Mouse (Mus musculus) spleen, postnatal 4 days (tissue): ENCODE measurements around the gene Fam111a.
"Not testable (repeated sequence)": the region's sequence is repeated elsewhere in the genome, so short reads cannot be mapped to it uniquely, and the experiment has no call there.

Source experiments
- DNase-seq, 2 experiments: peaks; one replicate each; pipeline ENCODE4 v3.0.0; 2022; ENCODE audit warnings: low spot score in 2 of 2

Gene Fam111a

DNA sequence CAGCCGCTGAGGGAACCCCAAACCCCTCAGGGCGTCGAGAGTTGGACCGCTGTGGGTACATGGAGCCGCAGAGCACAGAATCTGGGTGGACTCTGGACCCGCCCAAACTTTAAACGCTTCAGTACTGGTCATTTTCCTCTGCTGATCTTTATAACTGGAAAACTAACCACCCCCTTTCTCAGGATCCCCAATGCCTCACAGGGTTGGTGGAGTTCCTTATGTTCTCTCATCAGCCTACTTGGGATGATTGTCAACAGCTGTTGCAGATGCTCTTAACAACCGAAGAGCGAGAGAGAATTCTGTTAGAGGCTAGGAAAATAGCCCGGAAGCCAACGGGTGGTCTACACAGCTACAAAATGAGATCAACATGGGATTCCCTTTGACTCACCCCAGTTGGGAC, at the start of gene Fam111a:
Fam111a (plus strand) TSS at position 301 of the 400 bp plus-strand sequence.
- DNase-seq = not testable (repeated sequence)

GRCm38 (mm10) chr19:12496241-12496640, 49.3 kb upstream of the Fam111a start:
- no peak for DNase-seq

DNA sequence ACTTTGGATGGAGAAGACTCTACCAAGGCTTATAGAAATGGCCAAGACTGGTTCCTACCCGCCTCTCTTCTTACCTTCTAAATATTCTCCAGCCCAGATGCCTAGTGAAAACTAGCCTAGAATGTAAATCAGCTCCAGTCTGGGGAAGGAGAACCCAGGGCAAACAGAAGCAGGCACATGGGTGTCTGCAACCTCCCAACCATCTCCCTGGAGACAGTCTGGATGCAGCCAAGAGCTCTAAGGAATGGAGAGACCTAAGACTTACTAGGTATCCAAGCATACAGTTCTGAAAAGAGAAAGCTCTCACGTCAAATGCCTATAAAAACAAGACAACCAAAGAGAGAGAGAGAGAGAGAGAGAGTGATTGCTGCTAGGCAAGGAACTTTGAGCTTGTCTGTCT, 47.6 kb upstream of the Fam111a start:
- no peak for DNase-seq

DNA sequence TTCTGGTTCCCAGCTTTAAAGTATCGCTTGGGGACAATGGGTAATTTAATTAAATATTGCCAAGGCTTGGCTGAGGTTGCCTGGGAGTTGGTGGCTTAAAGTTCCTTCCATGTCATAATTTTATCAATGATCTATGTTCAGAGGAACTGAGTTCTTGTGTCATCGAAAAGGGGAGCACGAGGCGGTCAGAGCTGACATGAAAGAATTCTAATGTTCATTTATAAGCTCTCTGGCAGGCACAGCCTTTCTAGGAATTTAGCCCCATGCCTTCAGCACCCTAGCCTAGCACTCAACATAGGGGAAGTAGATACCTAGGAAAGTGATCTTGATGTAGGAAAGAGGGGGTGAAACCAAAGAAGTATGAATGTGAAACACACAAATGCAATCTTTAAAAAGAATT, 47.2 kb upstream of the Fam111a start:
- no peak for DNase-seq

- DNase-seq = no peak
These were observed 46.6 kb upstream of the Fam111a start for GRCm38 (mm10) chr19:12498941-12499340.

GRCm38 (mm10) chr19:12499485-12499884, 46.1 kb upstream of the Fam111a start:
- DNase-seq = no peak

DNA sequence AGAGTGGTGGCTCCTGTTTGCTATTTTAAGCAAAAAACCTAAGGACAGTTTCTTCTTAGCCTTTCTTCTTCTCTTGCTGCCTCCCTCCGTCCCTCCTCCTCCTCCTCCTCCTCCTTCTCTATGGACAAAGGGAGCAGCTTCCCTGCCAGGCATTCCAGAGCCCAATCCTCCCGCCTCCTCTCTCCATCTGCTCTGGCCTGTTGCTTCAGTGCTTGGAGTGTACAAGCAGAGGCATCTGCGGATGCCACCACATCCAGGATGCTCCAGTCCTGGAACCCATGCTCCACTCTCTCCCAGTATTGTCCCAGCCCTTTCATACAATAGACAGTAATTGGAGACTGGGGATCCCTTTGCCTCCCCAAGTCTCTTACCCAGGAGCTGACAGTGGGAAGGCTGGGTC, 45.4 kb upstream of the Fam111a start:
- DNase-seq = peak in 1 of 2 experiments; percentile 55

DNA sequence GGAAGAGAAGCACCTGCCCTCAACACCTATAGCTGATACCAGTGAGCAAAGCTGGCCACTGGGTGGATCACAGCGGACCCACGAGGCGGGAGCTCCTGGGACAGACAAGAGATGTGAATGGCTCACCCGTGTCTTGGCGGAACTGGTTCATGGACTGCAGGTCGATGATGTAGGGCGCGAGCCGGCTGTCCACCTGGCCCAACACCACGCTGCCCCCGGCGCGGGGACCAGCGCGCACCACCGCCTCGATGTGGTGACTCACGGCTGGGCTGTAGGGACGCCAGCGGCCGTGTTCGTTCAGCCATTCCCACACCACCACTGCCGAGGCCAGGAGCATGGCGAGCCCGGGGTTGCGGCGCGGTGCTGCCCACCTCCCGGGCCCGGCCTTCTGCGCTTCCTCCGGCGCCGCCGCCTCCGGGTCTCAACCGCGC, 44.6 kb upstream of the Fam111a start:
- DNase-seq = peak; percentile 23 to 72

GRCm38 (mm10) chr19:12501370-12502347, 43.9 kb upstream of the Fam111a start, which contains the start of gene Dtx4:
Gene Dtx4 (minus strand): TSS chr19:12501454.
- peak; percentile 88 to 94 for DNase-seq

DNA sequence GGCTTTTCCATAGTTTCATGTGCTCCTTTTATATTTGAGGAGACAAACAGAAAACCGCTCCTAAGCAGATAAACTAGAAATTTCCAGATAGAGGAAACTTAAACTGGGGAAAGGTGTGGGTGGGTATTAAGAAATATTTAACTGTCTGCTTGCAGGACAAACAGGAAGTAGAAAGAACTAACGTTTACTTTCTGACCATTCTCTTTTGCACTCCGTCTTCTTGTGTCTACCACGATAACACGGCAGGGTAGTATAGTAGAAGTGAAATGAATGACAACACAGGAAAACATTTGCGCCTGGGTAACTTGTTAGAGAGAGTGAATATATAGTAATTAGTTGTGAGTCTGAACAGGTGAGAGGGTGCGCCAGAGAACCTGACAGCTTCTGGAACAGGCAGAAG, 42.8 kb upstream of the Fam111a start:
- no peak for DNase-seq

GRCm38 (mm10) chr19:12514621-12515020, 30.9 kb upstream of the Fam111a start:
- no peak for DNase-seq

GRCm38 (mm10) chr19:12517671-12518540, 27.6 kb upstream of the Fam111a start:
- peak in 1 of 2 experiments; percentile 25 for DNase-seq

GRCm38 (mm10) chr19:12518541-12518890, 27.0 kb upstream of the Fam111a start:
- DNase-seq = no peak

- no peak for DNase-seq
These were observed 22.2 kb upstream of the Fam111a start for GRCm38 (mm10) chr19:12523377-12523776.

GRCm38 (mm10) chr19:12537168-12537567, 8.4 kb upstream of the Fam111a start:
- no peak for DNase-seq

- DNase-seq = no peak
These were observed 5.6 kb upstream of the Fam111a start for GRCm38 (mm10) chr19:12539975-12540374.

DNA sequence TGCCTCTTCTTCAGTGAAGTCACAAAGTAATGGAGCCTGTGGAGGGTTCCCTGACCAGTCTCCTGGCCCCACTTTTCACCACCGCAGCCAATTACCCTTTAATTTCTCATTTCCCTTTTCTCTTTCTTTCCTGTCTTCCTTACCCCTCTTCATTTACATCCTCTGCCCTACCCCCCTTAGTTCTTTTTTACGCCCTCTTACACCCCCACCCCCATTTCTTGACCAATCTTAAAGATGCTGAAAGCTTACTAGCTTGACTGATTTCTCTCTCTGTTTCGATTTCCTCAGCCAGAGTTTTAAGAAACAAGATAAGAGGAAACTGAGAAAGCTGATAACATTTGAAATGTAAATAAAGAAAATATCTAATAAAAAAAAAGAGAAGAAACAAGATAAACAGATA, 4.8 kb upstream of the Fam111a start:
- no peak for DNase-seq

- no peak for DNase-seq
These were observed 3.9 kb upstream of the Fam111a start for GRCm38 (mm10) chr19:12541644-12542043.

GRCm38 (mm10) chr19:12549166-12549565, 3.6 kb downstream of the Fam111a start:
- DNase-seq = peak; percentile 33 to 77

- no peak for DNase-seq
These were observed 4.7 kb downstream of the Fam111a start for GRCm38 (mm10) chr19:12550005-12550942.

GRCm38 (mm10) chr19:12556293-12556692, 10.8 kb downstream of the Fam111a start:
- DNase-seq = no peak
